Mouse (Mus musculus): ENCODE measurements around the gene Bpifb4.

Bpifb4 gene

GRCm38 (mm10) chr2:154005094-154005493 is 67.1 kb downstream of the Bpifb4 start:
- DNase-seq (ENCODE audit: low spot score), result no peak

GRCm38 (mm10) chr2:154005734-154006133 is 67.7 kb downstream of the Bpifb4 start:
- DNase-seq (ENCODE audit: low spot score), result no peak

- DNase-seq (ENCODE audit: low spot score), result no peak
These were observed 68.3 kb downstream of the Bpifb4 start for GRCm38 (mm10) chr2:154006331-154006730.

- DNase-seq (ENCODE audit: low spot score), result no peak
These were observed 69.4 kb downstream of the Bpifb4 start for GRCm38 (mm10) chr2:154007381-154007780.

GRCm38 (mm10) chr2:154007965-154008364 is 70.0 kb downstream of the Bpifb4 start, which contains the start of gene Bpifa2:
Bpifa2 (plus strand) TSS chr2:154008265.
- no peak for DNase-seq (ENCODE audit: low spot score)
